Mouse (Mus musculus): ENCODE results near the gene Nfic. TPM values are rescaled to one million over a fixed set of nuclear protein-coding genes. Genes with fewer than 3 reads are reported as not detected.

Gene Nfic
- polyA plus RNA-seq, 1 experiment from 2014 or later: 35.0 TPM

- H3K27ac ChIP-seq (replicated peaks): peak overlapping the region; percentile 39; the same call in 1 of the 2 replicates
- no peak overlapping the region for H3K4me3 ChIP-seq (replicated peaks)
- no peak overlapping the region for H3K4me2 ChIP-seq
- H3K9ac ChIP-seq (replicated peaks): no peak overlapping the region
- no peaks in the 10 kb centered on the region for H3K27me3 ChIP-seq (replicated peaks)
- H3K9me3 ChIP-seq (replicated peaks): no peaks in the 10 kb centered on the region
- 16% methylated on average over 9 of the region's 9 CpGs for WGBS
- H3K4me1 ChIP-seq: peaks cover 37% of the 10 kb centered on the region
- ATAC-seq (ENCODE audit: low FRiP score): no peak
- peaks cover 31% of the 10 kb centered on the region for H3K36me3 ChIP-seq
Observed at GRCm38 (mm10) chr10:81483983-81484382, 28.5 kb upstream of the Nfic start.

GRCm38 (mm10) chr10:81482533-81482889 lies 27.1 kb upstream of the Nfic start, which contains the start of gene Celf5:
Gene Celf5, minus strand, starts transcription at chr10:81482709.
- peak within 1 kb of the TSS; percentile 95 for H3K9ac ChIP-seq (replicated peaks)
- H3K36me3 ChIP-seq: peaks cover 16% of the 10 kb centered on the region
- H3K27me3 ChIP-seq (replicated peaks): no peaks in the 10 kb centered on the region
- H3K4me1 ChIP-seq: peaks cover 51% of the 10 kb centered on the region
- H3K4me2 ChIP-seq: peak within 1 kb of the TSS; percentile 71
- peak; percentile 69 for ATAC-seq (ENCODE audit: low FRiP score)
- no peaks in the 10 kb centered on the region for H3K9me3 ChIP-seq (replicated peaks)
- H3K27ac ChIP-seq (replicated peaks): peak within 1 kb of the TSS; percentile 88
- under 1% methylated on average over 36 of the region's 36 CpGs for WGBS
- peak within 1 kb of the TSS; percentile 72 for H3K4me3 ChIP-seq (replicated peaks)

GRCm38 (mm10) chr10:81481605-81482532 lies 26.4 kb upstream of the Nfic start:
- Histone ChIP-seq H3K9me3 (replicated peaks) (no peaks in the 10 kb centered on the region), H3K27ac (replicated peaks) (peak overlapping the region; percentile 88), H3K27me3 (replicated peaks) (no peaks in the 10 kb centered on the region), H3K36me3 (peaks cover 10% of the 10 kb centered on the region), H3K4me1 (peaks cover 55% of the 10 kb centered on the region), H3K4me3 (replicated peaks) (peak overlapping the region; percentile 72), H3K9ac (replicated peaks) (peak overlapping the region; percentile 95), H3K4me2 (peak overlapping the region; percentile 71)
- WGBS: 2% methylated on average over 34 of the region's 35 CpGs
- peak; percentile 51 for ATAC-seq (ENCODE audit: low FRiP score)

GRCm38 (mm10) chr10:81474461-81474860 lies 19.0 kb upstream of the Nfic start:
- ATAC-seq (ENCODE audit: low FRiP score): no peak
- Histone ChIP-seq H3K27me3 (replicated peaks) (no peaks in the 10 kb centered on the region), H3K27ac (replicated peaks) (0 out of 2 replicates have a peak overlapping the region, but pooled peaks have one; percentile 85), H3K36me3 (peaks cover 17% of the 10 kb centered on the region), H3K4me1 (peaks cover 63% of the 10 kb centered on the region), H3K9me3 (replicated peaks) (no peaks in the 10 kb centered on the region), H3K9ac (replicated peaks) (no peak overlapping the region), H3K4me3 (replicated peaks) (no peak overlapping the region), H3K4me2 (no peak overlapping the region)
- 83% methylated on average over 10 of the region's 10 CpGs for WGBS

GRCm38 (mm10) chr10:81473003-81473451 lies 17.6 kb upstream of the Nfic start:
- H3K36me3 ChIP-seq: peaks cover 30% of the 10 kb centered on the region
- no peaks in the 10 kb centered on the region for H3K27me3 ChIP-seq (replicated peaks)
- H3K4me1 ChIP-seq: peaks cover 51% of the 10 kb centered on the region
- peak; percentile 89 for ATAC-seq (ENCODE audit: low FRiP score)
- under 1% methylated on average over 22 of the region's 22 CpGs for WGBS
- peak overlapping the region; percentile 85 for H3K27ac ChIP-seq (replicated peaks)
- no peaks in the 10 kb centered on the region for H3K9me3 ChIP-seq (replicated peaks)
- peak overlapping the region; percentile 57 for H3K9ac ChIP-seq (replicated peaks)
- H3K4me3 ChIP-seq (replicated peaks): peak overlapping the region; percentile 41
- peak overlapping the region; percentile 75 for H3K4me2 ChIP-seq

- H3K4me1 ChIP-seq: peaks cover 46% of the 10 kb centered on the region
- WGBS: 1% methylated on average over 17 of the region's 18 CpGs
- ATAC-seq (ENCODE audit: low FRiP score): peak; percentile 48
- peak overlapping the region; percentile 75 for H3K4me2 ChIP-seq
- no peaks in the 10 kb centered on the region for H3K9me3 ChIP-seq (replicated peaks)
- peaks cover 35% of the 10 kb centered on the region for H3K36me3 ChIP-seq
- H3K27me3 ChIP-seq (replicated peaks): peaks cover 3% of the 10 kb centered on the region; the same call in 1 of the 2 replicates
- H3K9ac ChIP-seq (replicated peaks): peak overlapping the region; percentile 57
- peak overlapping the region; percentile 41 for H3K4me3 ChIP-seq (replicated peaks)
- peak overlapping the region; percentile 85 for H3K27ac ChIP-seq (replicated peaks)
Observed at GRCm38 (mm10) chr10:81472403-81473002, 17.1 kb upstream of the Nfic start.

- WGBS: 54% methylated on average over 18 of the region's 18 CpGs
- H3K27ac ChIP-seq (replicated peaks): no peak overlapping the region
- no peak overlapping the region for H3K4me3 ChIP-seq (replicated peaks)
- no peak overlapping the region for H3K9ac ChIP-seq (replicated peaks)
- no peak overlapping the region for H3K4me2 ChIP-seq
- no peaks in the 10 kb centered on the region for H3K9me3 ChIP-seq (replicated peaks)
- H3K36me3 ChIP-seq: peaks cover 46% of the 10 kb centered on the region
- H3K27me3 ChIP-seq (replicated peaks): peaks cover 19% of the 10 kb centered on the region
- no peak for ATAC-seq (ENCODE audit: low FRiP score)
- peaks cover 43% of the 10 kb centered on the region for H3K4me1 ChIP-seq
Observed at GRCm38 (mm10) chr10:81470454-81470853, 15.0 kb upstream of the Nfic start.

GRCm38 (mm10) chr10:81469253-81469652 lies 13.8 kb upstream of the Nfic start:
- no peaks in the 10 kb centered on the region for H3K9me3 ChIP-seq (replicated peaks)
- peaks cover 42% of the 10 kb centered on the region for H3K36me3 ChIP-seq
- ATAC-seq (ENCODE audit: low FRiP score): no peak
- H3K4me1 ChIP-seq: peaks cover 49% of the 10 kb centered on the region
- peaks cover 31% of the 10 kb centered on the region for H3K27me3 ChIP-seq (replicated peaks)
- H3K4me3 ChIP-seq (replicated peaks): no peak overlapping the region
- H3K9ac ChIP-seq (replicated peaks): no peak overlapping the region
- no peak overlapping the region for H3K4me2 ChIP-seq
- WGBS: 83% methylated on average over 5 of the region's 5 CpGs
- no peak overlapping the region for H3K27ac ChIP-seq (replicated peaks)

- Histone ChIP-seq H3K27me3 (replicated peaks) (peaks cover 46% of the 10 kb centered on the region), H3K27ac (replicated peaks) (no peak overlapping the region), H3K36me3 (peaks cover 50% of the 10 kb centered on the region), H3K4me1 (peaks cover 38% of the 10 kb centered on the region), H3K9me3 (replicated peaks) (no peaks in the 10 kb centered on the region), H3K9ac (replicated peaks) (no peak overlapping the region), H3K4me3 (replicated peaks) (no peak overlapping the region), H3K4me2 (no peak overlapping the region)
- WGBS: 90% methylated on average over 16 of the region's 16 CpGs
- no peak for ATAC-seq (ENCODE audit: low FRiP score)
Observed at GRCm38 (mm10) chr10:81467670-81468235, 12.3 kb upstream of the Nfic start.

GRCm38 (mm10) chr10:81466881-81467280 lies 11.4 kb upstream of the Nfic start:
- 62% methylated on average over 14 of the region's 14 CpGs for whole genome bisulfite sequencing
- Histone ChIP-seq H3K9me3 (replicated peaks) (no peaks in the 10 kb centered on the region), H3K36me3 (peaks cover 53% of the 10 kb centered on the region), H3K27me3 (replicated peaks) (peaks cover 55% of the 10 kb centered on the region), H3K4me2 (no peak overlapping the region), H3K4me1 (peaks cover 29% of the 10 kb centered on the region), H3K9ac (replicated peaks) (no peak overlapping the region), H3K4me3 (replicated peaks) (no peak overlapping the region), H3K27ac (replicated peaks) (no peak overlapping the region)
- ATAC-seq (ENCODE audit: low FRiP score): no peak

GRCm38 (mm10) chr10:81466066-81466465 lies 10.6 kb upstream of the Nfic start:
- Histone ChIP-seq H3K27me3 (replicated peaks) (peaks cover 63% of the 10 kb centered on the region), H3K4me3 (replicated peaks) (no peak overlapping the region), H3K4me1 (peaks cover 22% of the 10 kb centered on the region), H3K27ac (replicated peaks) (no peak overlapping the region), H3K9ac (replicated peaks) (no peak overlapping the region), H3K9me3 (replicated peaks) (no peaks in the 10 kb centered on the region), H3K4me2 (no peak overlapping the region), H3K36me3 (peaks cover 54% of the 10 kb centered on the region)
- no peak for ATAC-seq (ENCODE audit: low FRiP score)
- WGBS: 85% methylated on average over 2 of the region's 2 CpGs
